Mouse (Mus musculus) heart, embryonic 15.5 days (tissue): ENCODE measurements at regions not wholly inside any gene's neighbourhood (a gene's known extent, or its start where the extent isn't known, plus 50 kb on each side); places are given as distances from the start of the nearest gene placed in this dataset.
"Not testable (repeated sequence)": the region's sequence is repeated elsewhere in the genome, so short reads cannot be mapped to it uniquely, and the experiment has no call there.

Experiments
- ATAC-seq: fragments of 200-750 bp; cut with Nextera tagmentation; replicated peaks from 2 replicates; pipeline ENCODE4 v1.8.0; 2017; ENCODE audit warnings: low read depth, moderate TSS enrichment; ENCODE audit not compliant: insufficient number of reproducible peaks, insufficient read depth, low FRiP score
- H3K27ac ChIP-seq: fragments of 300-500 bp; sonication (generic); 2 replicates; pipeline ENCODE4 v1.5.1; 2015; ENCODE audit warnings: mild to moderate bottlenecking, inconsistent platforms
- H3K27me3 ChIP-seq: fragments of 300-500 bp; sonication (generic); 2 replicates; pipeline ENCODE4 v1.6.1; 2015; ENCODE audit warnings: inconsistent platforms
- H3K36me3 ChIP-seq: fragments of 300-500 bp; sonication (generic); 2 replicates; pipeline ENCODE4 v1.6.1; 2015; ENCODE audit warnings: mild to moderate bottlenecking, inconsistent platforms
- H3K4me1 ChIP-seq: fragments of 300-500 bp; sonication (generic); replicated peaks from 2 replicates; pipeline ENCODE4 v1.6.1; 2015; ENCODE audit warnings: inconsistent platforms
- H3K4me2 ChIP-seq: fragments of 300-500 bp; sonication (generic); 2 replicates; pipeline ENCODE4 v1.6.1; 2015; ENCODE audit warnings: inconsistent platforms, mild to moderate bottlenecking, moderate library complexity
- H3K4me3 ChIP-seq: fragments of 300-500 bp; sonication (generic); 2 replicates; pipeline ENCODE4 v1.5.1; 2015; ENCODE audit warnings: mild to moderate bottlenecking, inconsistent platforms
- H3K9ac ChIP-seq: fragments of 300-500 bp; sonication (generic); 2 replicates; pipeline ENCODE4 v1.6.1; 2015; ENCODE audit warnings: mild to moderate bottlenecking, inconsistent platforms
- H3K9me3 ChIP-seq: fragments of 300-500 bp; sonication (generic); replicated peaks from 2 replicates; pipeline ENCODE4 v1.6.1; 2016; ENCODE audit warnings: inconsistent platforms
- WGBS: fragments of 180-500 bp; shearing (Covaris S2); methylation state at CpG from one replicate; pipeline ENCODE4 v1.1.7; 2015; ENCODE audit warnings: mixed read lengths; 5-methylcytosine and 5-hydroxymethylcytosine counted together

DNA sequence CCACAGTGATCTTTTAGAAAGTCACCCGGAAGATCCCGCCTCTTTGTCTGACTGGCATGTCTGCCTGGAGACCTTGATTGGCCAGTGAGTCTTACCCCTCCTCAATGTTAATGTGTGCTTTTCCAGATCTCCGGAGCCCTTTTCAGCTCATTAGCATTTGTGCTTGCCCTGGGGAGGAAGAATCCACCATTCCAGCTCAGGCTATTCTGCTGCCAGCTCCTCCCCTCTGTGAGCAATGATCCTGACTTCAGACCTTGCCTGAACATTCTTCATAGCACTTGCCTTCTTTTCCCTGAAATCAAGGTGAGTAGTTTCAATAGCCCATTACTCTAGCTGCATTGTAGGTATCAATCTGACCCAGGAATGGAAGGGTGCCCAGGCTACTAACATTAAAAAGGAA, 102.2 kb upstream of the Gm10767 start:
- not testable (repeated sequence) for H3K4me2 ChIP-seq, H3K9me3 ChIP-seq, ATAC-seq, H3K27ac ChIP-seq, H3K9ac ChIP-seq, H3K4me1 ChIP-seq, H3K4me3 ChIP-seq, H3K36me3 ChIP-seq, H3K27me3 ChIP-seq
- WGBS: 68% methylated on average over 3 of the region's 3 CpGs

DNA sequence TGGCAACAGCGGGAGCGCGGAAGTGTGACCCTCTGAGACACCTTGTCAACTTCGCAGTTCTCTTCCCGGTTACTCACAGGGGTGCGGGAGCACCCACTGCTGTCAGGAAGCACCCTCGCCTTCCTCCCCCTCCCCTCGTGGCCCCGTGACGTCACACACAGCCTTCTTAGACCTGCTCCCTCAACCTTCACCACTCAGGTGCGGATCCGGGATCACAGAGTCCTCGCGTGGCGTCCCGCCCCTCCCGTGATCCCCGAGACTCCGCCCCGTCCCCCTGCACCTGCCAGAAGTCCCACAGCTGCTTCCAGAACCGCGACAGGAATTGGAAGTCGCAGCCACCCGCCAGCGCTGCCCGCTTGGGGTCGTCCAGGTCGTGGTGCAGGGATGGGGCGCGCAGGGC, 97.1 kb upstream of the Gm10767 start:
- H3K27me3 ChIP-seq, H3K36me3 ChIP-seq: not testable (repeated sequence)
- WGBS: 7% methylated on average over 25 of the region's 30 CpGs

More for the DNA sequence above, 97.1 kb upstream of the Gm10767 start:
- not testable (repeated sequence) for H3K27ac ChIP-seq, H3K9me3 ChIP-seq, H3K9ac ChIP-seq, H3K4me1 ChIP-seq, ATAC-seq
- Histone ChIP-seq H3K4me3 (0 out of 2 replicates have a peak overlapping the region, but pooled peaks have one; percentile 10), H3K4me2 (peak overlapping the region; percentile 37)
